Mouse (Mus musculus): ENCODE measurements at regions not wholly inside any gene's neighbourhood (a gene's known extent, or its start where the extent isn't known, plus 50 kb on each side); places are given as distances from the start of the nearest gene placed in this dataset.

DNA sequence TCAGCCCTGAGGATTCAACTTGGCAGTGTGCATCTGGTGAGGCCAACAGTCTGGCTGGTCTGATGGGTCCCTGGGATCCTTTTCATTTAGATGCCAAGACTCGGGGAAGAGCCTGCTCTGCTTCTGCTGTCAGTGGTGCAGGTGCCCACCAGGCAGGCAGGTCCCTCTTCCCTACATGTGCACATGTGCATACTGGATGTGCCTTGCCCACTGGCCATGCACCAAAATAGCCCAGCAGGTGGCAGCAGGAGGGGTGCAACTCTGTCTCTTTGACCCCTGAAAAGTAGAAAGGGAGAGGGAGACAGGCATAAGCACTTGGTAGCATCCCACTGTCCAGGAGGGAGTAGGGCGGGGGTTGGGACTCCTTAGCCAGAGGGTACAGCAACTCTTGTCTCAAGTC, 116.2 kb upstream of the Bank1 start:
- DNase-seq, result peak; percentile 21

DNA sequence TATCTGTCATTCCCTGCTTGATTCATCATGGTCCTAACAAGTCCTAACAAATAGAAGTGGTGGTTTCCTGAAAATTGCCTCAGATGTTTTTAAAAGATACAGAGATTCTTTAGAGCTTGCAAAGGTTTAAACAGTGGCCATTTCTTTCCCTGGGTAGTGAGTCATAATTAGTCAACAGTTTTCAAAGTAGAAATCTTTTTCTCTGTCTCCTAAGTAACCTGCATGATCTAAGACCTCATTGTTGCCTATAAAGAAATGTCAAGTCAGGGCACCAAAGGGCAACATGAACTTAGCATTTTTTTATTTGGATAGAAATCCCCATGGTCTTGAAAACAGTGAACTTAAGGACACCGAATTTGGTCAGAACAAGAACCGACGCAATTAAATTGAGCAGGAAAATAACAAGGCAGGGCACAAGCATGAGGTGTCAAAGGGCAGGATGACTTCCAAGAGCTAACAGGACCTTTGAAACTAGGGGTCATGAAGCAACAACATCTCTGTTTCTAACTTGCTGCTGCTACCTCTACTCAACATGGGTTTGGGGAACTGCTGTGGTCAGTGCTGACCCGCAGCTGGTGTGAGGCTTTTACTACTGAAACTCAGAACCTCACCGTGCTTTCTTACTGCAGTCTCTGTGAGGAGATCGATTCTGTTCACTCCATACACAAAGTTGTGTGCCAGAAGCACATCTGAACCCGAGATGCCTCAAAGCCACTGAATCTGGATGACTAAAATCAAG, 114.2 kb upstream of the Bank1 start:
- DNase-seq, result no peak

DNA sequence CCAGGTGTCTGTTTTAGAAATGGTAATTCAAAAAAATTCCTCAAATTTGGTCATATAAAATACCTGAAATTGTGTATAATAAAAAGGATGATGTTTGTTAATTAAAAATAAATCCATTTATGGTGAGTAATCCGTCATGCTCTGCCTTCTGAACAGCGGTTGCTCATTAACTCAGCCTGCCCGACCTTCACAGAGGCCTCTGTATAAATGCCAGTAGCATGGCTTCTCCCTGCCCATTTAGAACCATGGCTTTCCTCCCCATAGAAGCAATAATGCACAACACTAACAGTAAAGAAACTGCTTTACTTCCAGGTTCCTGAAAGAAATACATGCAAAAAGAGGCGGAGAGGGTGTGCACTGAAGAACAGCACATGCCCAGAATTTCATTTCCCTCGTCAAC, 113.5 kb upstream of the Bank1 start:
- no peak for DNase-seq

DNA sequence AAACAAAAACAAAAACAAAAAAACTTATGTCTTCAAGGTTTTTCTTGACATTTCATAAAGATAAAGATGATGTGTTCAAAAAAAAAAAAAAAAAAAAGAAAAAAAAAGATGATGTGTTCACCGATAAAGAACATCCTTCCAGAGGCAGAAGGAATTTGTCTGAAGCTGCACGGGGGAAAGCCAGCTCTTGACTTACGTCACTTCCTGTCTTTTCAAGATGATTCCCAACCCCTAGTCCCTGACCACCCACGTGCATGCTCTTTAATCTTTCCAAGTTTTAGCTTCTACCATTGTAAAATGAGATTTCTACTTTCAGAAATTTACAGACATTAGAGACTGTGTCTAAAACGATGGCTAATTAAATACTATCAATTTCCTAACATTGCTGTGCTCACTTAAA, 108.5 kb upstream of the Bank1 start:
- no peak for DNase-seq

DNA sequence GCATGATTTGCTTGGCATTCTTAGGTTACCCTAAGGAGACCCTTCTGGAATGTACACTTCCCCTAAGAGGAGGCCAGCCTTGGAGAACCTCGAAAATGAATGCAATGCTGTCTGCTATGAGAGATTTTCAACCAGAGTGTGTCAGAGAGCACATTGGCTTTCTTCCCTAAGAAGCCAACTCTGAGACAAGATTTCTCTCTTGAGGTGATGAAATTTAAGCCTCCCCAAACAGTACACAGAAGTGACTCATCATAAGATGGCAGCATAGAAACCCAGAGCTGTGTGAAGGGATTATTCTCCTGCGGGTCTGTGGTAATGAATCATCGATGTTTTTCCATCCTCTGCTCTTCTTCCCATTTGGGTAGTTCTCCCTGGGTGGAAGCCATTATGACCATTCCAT, 106.2 kb upstream of the Bank1 start:
- DNase-seq, result no peak

DNA sequence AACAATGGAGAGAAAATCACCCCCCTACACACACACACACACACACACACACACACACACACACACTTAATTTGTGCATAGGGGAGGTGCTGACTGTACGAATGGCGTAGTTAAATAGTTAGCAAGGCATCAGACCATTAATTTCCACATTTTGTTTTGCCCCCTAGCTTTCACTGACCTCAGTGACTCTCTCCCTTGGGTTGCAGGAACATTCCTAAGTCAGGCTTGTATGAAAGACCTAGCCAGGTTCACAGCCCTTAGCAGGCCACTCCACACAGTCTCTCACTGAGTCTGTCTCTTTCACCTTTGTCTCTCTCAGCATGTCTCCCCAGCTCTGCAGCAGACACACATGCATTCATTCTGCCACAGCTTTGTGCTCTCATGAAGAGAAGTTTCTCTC, 101.6 kb upstream of the Bank1 start:
- no peak for DNase-seq

DNA sequence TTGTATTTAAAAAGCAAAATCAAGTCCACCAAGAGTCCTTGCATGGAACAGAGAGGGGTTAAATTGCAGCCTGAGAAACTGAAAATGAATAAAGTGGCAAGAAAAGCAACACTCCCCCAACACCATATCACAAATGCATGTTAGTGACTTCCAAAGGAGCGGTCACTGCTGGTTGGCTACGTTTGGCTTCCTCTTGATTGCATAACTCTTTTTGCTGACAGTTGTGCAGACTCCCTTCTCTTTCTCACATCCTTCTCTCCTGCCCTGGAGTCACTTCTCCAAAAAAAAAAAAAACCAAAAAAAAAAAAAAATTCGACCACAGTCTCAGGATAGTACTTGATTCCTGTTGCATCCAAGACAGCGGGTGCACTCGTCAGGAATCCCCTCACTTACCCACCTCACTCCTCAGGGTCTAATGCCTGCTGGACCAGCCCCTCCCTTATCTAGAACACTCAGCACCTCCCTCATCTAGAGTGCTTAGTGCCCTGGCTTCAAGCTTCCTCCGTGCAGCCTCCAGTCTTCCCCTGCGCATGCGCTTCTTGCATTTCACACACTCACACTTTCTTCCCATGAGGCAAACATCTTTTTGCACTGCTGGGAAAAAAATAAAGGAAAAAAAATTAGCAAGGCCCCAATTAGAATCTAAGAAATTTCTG, 100.8 kb upstream of the Bank1 start:
- DNase-seq, result no peak

DNA sequence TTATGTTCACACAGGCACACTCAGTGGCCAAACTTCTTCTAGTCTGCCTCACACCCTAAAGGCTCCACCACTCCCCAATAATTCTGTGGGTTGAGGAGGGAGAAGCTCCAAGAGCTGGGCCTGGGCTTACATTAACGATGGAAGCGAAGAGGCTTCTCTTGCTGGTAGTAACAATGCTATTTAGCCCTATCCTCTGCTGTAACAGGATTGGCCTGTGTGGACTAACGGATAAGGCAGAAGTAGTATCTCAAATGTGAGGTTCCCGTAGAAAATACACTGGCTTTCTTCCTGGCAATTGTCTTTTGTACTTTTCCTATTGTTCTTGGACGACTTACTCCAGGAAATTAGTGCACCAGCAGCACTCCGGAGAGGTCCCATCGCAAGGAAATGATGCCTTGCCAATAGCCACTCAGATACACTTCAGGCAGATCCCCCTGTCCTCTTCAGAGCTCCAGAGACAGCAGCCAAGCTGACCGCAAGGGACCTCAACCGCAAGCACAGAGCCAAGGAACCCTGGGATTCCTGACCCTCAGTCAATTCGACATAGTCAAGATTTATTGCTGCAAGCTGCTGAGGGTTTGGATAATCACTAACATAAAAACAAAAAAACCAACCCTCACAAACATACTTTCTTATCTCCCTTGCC, 96.2 kb upstream of the Bank1 start:
- DNase-seq, result no peak

DNA sequence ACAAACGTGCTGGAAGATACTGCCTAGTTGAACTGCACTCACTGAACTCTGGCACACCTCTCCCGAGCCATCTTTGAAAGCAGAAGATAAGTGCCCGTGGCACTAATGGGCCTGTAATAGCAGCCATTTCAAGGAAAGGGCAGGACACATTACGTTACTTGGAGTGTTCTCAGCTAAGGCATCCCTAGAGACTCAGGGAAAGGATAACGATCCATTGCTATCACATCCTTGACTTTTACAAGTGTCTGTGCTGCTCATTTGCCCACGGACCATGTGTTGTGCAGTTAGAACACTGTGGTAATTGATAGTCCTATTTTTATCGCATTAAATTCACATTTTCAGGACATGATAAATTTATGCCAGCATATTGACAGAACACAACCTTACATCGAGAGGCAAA, 79.7 kb upstream of the Bank1 start:
- no peak for DNase-seq

DNA sequence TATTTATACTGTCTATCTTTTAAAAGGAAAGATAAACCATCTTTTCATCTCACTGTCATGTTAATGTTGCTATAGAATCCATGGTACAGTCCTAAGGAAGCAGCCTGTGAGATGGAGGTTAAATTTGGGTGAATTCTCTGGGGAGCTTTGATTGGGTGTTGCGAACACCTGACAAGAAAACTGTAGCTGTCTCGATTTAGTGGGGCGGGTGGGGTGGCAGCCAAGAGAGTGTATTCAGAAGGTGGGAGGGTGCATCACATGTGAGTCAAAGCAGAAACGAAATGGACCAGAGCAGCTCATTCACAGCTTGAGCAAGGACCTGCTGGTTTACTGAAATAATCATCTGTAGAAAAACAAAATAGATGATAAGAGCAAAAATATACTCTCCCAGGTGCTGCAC, 57.4 kb upstream of the Bank1 start:
- no peak for DNase-seq

DNA sequence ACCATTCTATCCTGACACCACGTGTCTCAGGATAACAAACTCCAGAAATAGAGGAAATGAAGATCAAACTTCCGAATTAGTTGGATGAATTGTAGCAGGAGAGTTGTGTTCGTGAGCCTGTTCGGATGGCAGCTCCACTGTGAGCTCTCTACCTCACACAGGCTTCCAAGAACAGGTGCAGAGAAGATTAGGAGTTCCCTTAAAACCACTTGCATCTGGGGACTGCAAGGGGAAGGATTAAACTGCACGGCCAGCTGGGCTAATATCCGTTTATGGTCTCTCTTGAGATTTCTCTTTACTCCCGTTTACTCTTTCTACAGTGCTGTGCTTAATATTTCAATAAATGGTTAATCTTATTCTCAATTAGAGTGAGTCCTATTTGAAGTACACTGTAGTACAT, 54.8 kb upstream of the Bank1 start:
- DNase-seq, result no peak

DNA sequence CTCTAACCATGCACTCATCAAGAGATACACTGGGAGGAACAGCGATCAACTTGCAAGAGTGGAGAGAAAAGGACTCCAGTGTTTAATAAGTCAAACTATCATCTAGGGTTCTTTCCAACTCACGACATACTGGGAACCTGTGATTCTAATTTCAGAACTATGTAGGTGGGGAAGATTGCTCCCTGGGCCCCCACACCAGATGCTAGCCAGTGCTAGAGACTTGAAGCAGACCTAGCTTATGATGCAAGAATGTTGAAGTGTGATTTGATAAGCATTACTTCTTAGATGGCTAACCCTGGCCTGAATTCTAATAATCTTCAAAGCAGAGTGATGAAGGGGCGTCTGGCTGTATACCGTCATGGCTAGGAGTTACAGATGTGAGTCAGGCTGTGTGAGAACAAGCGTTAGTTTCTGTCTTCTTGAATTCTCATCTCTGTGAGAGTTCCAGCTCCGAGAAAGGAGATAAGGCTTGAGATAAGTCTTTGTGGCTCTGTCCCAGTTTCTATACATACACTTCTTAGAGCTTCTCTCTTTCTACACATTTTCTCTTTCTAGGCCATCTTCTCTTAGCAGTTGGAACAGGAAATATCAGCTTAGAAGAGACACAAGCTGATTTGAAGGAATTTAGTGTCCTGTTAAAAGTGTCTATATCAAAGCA, 54.0 kb upstream of the Bank1 start:
- no peak for DNase-seq

DNA sequence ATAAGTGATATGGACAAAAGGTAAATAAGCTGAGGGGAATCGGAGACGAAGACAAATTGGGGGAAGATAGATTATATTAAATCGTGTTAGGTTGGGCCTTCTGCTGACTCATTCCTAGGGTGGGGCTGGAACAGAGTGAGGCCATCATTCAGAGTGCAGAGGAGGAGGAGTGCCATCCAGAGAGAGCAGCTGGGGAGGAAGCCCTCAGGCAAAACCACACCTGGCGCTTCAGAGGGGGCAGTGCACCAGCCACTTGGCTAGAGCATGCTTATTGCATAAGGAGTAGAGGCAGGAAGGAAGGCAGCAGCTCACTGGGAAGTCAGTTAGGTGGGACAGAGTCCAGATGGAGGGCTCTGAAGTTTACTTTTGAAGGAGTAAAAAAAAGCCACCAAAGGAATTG, 51.0 kb upstream of the Bank1 start:
- DNase-seq, result peak; percentile 43
